Mouse (Mus musculus) forebrain, embryonic 11.5 days (tissue): Measurements from ENCODE around the gene Gm3646. TPM values are rescaled to one million over a fixed set of nuclear protein-coding genes. Genes with fewer than 3 reads are reported as not detected.

Experiments used
- ATAC-seq: fragments of 200-750 bp; cut with Nextera tagmentation; replicated peaks from 2 replicates; pipeline ENCODE4 v1.8.0; 2017; ENCODE audit warnings: moderate TSS enrichment; ENCODE audit not compliant: low FRiP score
- DNase-seq: peaks from one replicate; pipeline ENCODE4 v3.0.0-alpha.2; 2017; ENCODE audit warnings: low spot score
- H3K27ac ChIP-seq: fragments of 300-500 bp; sonication (generic); 2 replicates; pipeline ENCODE4 v1.5.1; 2014; ENCODE audit warnings: low read depth, low read length
- H3K27me3 ChIP-seq: fragments of 300-500 bp; sonication (generic); 2 replicates; pipeline ENCODE4 v1.6.1; 2014; ENCODE audit warnings: mild to moderate bottlenecking, low read length, mixed read lengths; ENCODE audit not compliant: control insufficient read depth, insufficient read depth
- H3K36me3 ChIP-seq: fragments of 300-500 bp; sonication (generic); 2 replicates; pipeline ENCODE4 v1.6.1; 2014; ENCODE audit warnings: mild to moderate bottlenecking, low read length, moderate library complexity, mixed read lengths; ENCODE audit not compliant: control insufficient read depth, insufficient read depth
- H3K4me1 ChIP-seq: fragments of 300-500 bp; sonication (generic); replicated peaks from 2 replicates; pipeline ENCODE4 v1.6.1; 2014; ENCODE audit warnings: low read length, mixed read lengths; ENCODE audit not compliant: control insufficient read depth, insufficient read depth
- H3K4me2 ChIP-seq: fragments of 300-500 bp; sonication (generic); 2 replicates; pipeline ENCODE4 v1.6.1; 2014; ENCODE audit warnings: low read depth, mild to moderate bottlenecking, low read length, moderate library complexity, mixed read lengths; ENCODE audit not compliant: severe bottlenecking
- H3K4me3 ChIP-seq: fragments of 300-500 bp; sonication (generic); 2 replicates; pipeline ENCODE4 v1.5.1; 2014; ENCODE audit warnings: low read depth, low read length
- H3K9ac ChIP-seq: fragments of 300-500 bp; sonication (generic); 2 replicates; pipeline ENCODE4 v1.6.1; 2014; ENCODE audit warnings: low read length
- H3K9me3 ChIP-seq: fragments of 300-500 bp; sonication (generic); 2 replicates; pipeline ENCODE4 v1.6.1; 2016; ENCODE audit warnings: low read length, mixed read lengths; ENCODE audit not compliant: control insufficient read depth
- WGBS: fragments of 180-500 bp; shearing (Covaris S2); extraction: QIAGEN DNeasy Blood & Tissue Kit; methylation state at CpG from one replicate; pipeline ENCODE4 v1.1.7; 2014; 5-methylcytosine and 5-hydroxymethylcytosine counted together
- polyA plus RNA-seq: library from polyadenylated mRNA; unstranded; fragments of >200 nt; fragmentation: Nextera tagmentation; extraction: Ambion mirVana; gene quantifications from 2 replicates; pipeline ENCODE4 v1.2.1, GENCODE M21; 2014

The Gm3646 gene
- polyA plus RNA-seq, 1 experiment from 2014 or later, result not detected

- Histone ChIP-seq H3K9me3 (no peaks in the 10 kb centered on the region), H3K4me1 (peaks cover 7% of the 10 kb centered on the region; the same call in 1 of the 2 replicates), H3K9ac (no peak overlapping the region), H3K36me3 (no peaks in the 10 kb centered on the region), H3K4me2 (no peak overlapping the region), H3K4me3 (no peak overlapping the region), H3K27ac (no peak overlapping the region), H3K27me3 (no peaks in the 10 kb centered on the region)
- 68% methylated on average over 9 of the region's 9 CpGs for WGBS
- no peak for ATAC-seq
- peak; percentile 32 for DNase-seq
Observed at GRCm38 (mm10) chr1:39759231-39760175, 45.6 kb downstream of the Gm3646 start.

GRCm38 (mm10) chr1:39758244-39758643 is 46.9 kb downstream of the Gm3646 start:
- ATAC-seq, result no peak
- no peak overlapping the region for H3K4me2 ChIP-seq
- WGBS, result 79% methylated on average over 9 of the region's 9 CpGs
- no peaks in the 10 kb centered on the region for H3K27me3 ChIP-seq
- H3K9ac ChIP-seq, result no peak overlapping the region
- peak; percentile 45 for DNase-seq
- no peaks in the 10 kb centered on the region for H3K36me3 ChIP-seq
- H3K4me1 ChIP-seq, result peaks cover 7% of the 10 kb centered on the region; the same call in 1 of the 2 replicates
- H3K4me3 ChIP-seq, result no peak overlapping the region
- no peak overlapping the region for H3K27ac ChIP-seq
- no peaks in the 10 kb centered on the region for H3K9me3 ChIP-seq

DNA sequence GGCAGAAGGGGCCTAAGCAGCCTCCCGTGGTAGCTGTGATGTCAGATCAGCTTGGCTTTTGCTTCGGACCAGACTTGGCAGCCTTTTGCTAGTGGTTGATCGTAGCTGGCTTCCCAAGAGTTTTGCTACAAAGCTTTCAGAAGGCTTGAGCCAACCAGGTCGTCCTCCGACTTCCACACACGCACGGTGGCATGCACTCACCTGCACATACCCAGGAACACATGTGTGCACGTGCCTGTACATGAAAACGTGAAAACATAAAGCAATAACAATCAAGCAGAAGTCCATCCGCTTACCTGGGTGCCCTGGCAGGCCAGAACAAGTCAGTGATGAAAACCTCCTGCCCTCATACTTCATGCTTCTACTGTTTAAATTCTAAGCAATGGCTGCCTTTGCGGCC is 48.2 kb downstream of the Gm3646 start:
- no peaks in the 10 kb centered on the region for H3K27me3 ChIP-seq
- WGBS, result 87% methylated on average over 11 of the region's 11 CpGs
- peak; percentile 46 for DNase-seq
- H3K9ac ChIP-seq, result no peak overlapping the region
- H3K4me3 ChIP-seq, result no peak overlapping the region
- no peak overlapping the region for H3K4me2 ChIP-seq
- H3K36me3 ChIP-seq, result no peaks in the 10 kb centered on the region
- no peak for ATAC-seq
- H3K9me3 ChIP-seq, result no peaks in the 10 kb centered on the region
- no peak overlapping the region for H3K27ac ChIP-seq
- peaks cover 7% of the 10 kb centered on the region; the same call in 1 of the 2 replicates for H3K4me1 ChIP-seq

DNA sequence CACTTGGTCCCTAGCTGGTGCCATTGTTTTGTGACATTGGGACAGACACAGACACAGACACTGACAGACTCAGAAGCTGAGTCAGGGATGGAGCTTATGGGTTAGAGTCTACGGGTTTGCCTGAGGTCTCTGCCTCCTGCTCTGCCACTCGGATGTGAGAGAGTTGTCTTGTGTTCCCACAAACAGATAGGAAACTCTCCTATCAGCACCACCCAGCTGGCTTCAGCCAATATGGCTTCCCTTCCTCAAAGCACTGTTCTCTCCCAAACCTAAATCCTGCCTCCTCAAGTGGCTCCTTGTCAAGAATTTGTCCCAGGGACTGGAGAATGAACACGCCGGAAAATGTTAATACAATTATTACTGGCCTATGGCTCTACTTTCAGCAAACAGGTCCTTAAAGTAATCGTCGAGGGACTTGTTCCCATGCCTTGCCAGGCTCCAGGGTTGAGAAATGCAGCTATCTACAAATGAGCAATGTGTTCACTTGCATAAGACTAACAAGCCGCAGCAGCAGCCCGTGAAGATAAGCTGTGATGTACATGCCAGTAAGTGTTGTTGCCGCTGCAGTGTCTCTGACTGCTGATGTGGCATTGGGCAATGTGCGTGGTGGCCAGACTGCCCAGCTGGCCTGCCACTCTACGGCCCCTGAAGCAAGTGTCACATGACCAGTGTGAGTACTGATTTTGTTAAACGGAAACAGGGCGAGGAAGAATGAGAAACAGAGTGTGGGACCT is 50.7 kb downstream of the Gm3646 start:
- H3K9ac ChIP-seq, result no peak overlapping the region
- H3K4me2 ChIP-seq, result no peak overlapping the region
- no peak for ATAC-seq
- 87% methylated on average over 13 of the region's 13 CpGs for WGBS
- peaks cover 4% of the 10 kb centered on the region; the same call in 1 of the 2 replicates for H3K4me1 ChIP-seq
- no peak overlapping the region for H3K27ac ChIP-seq
- H3K36me3 ChIP-seq, result no peaks in the 10 kb centered on the region
- H3K4me3 ChIP-seq, result no peak overlapping the region
- H3K27me3 ChIP-seq, result no peaks in the 10 kb centered on the region
- no peak for DNase-seq
- no peaks in the 10 kb centered on the region for H3K9me3 ChIP-seq

Other genes with a start within 250 kb of the Gm3646 start
- gene Rnf149, start 227.9 kb downstream of the Gm3646 start, polyA plus RNA-seq, result 26.6 and 30.4 TPM in 2 replicates
- 0.09 and 0.12 TPM in 2 replicates for gene Creg2, start 153.9 kb downstream of the Gm3646 start, polyA plus RNA-seq
- gene Rfx8, start 84.3 kb downstream of the Gm3646 start, polyA plus RNA-seq, result 0.17 and 0.45 TPM in 2 replicates
- 52.4 and 58.2 TPM in 2 replicates for gene Map4k4, start 95.6 kb upstream of the Gm3646 start, polyA plus RNA-seq